Mouse (Mus musculus) C2C12 (cell line): ENCODE data around the gene Shisa9. TPM values are rescaled to one million over a fixed set of nuclear protein-coding genes. Genes with fewer than 3 reads are reported as not detected.

ENCODE experiments used
- H3K27me3 ChIP-seq: one replicate; pipeline ENCODE4 v1.6.1; 2011; ENCODE audit not compliant: control insufficient read depth, insufficient read depth, insufficient read length
- H3K36me3 ChIP-seq: one replicate; pipeline ENCODE4 v1.6.1; 2011; ENCODE audit not compliant: control insufficient read depth, insufficient read depth
- H3K4me3 ChIP-seq: one replicate; pipeline ENCODE4 v1.5.1; 2011; ENCODE audit warnings: mild to moderate bottlenecking, control low read depth; ENCODE audit not compliant: poor library complexity, insufficient read depth, severe bottlenecking
- H3K79me2 ChIP-seq: one replicate; pipeline ENCODE4 v1.6.1; 2011; ENCODE audit not compliant: control insufficient read depth, insufficient read depth
- H3K79me3 ChIP-seq: one replicate; pipeline ENCODE4 v1.6.1; 2011; ENCODE audit warnings: low read depth, control low read depth
- H3ac ChIP-seq: one replicate; pipeline ENCODE3; 2011; ENCODE audit warnings: low read depth; ENCODE audit not compliant: control insufficient read depth, insufficient read length
- CEBPB ChIP-seq: IDR thresholded peaks from one replicate; pipeline ENCODE4 v1.6.1; 2011; ENCODE audit warnings: low read depth, mild to moderate bottlenecking, control low read depth, moderate library complexity
- CTCF ChIP-seq: IDR thresholded peaks from one replicate; pipeline ENCODE4 v1.5.1; 2011; ENCODE audit not compliant: control insufficient read depth, insufficient read depth, insufficient read length
- FOSL1 ChIP-seq: IDR thresholded peaks from one replicate; pipeline ENCODE4 v1.8.0; 2011; ENCODE audit warnings: mild to moderate bottlenecking, low read length; ENCODE audit not compliant: poor library complexity, insufficient read depth, severe bottlenecking
- MAX ChIP-seq: IDR thresholded peaks from one replicate; pipeline ENCODE4 v1.6.1; 2011; ENCODE audit warnings: mild to moderate bottlenecking, control low read depth
- MYOD1 ChIP-seq: IDR thresholded peaks from one replicate; pipeline ENCODE4 v1.6.1; 2011; ENCODE audit warnings: low read depth; ENCODE audit not compliant: control insufficient read depth, insufficient read length
- MYOG ChIP-seq: IDR thresholded peaks from one replicate; pipeline ENCODE4 v1.6.1; 2011; ENCODE audit not compliant: control insufficient read depth, insufficient read length; ENCODE audit errors: extremely low read depth
- USF1 ChIP-seq: IDR thresholded peaks from one replicate; pipeline ENCODE4 v1.6.1; 2011; ENCODE audit warnings: low read depth, mild to moderate bottlenecking, control low read depth, moderate library complexity
- polyA plus RNA-seq: library from polyadenylated mRNA; unstranded; fragments of >200 nt; fragmentation: generic; extraction: Trizol; gene quantifications from one replicate; pipeline ENCODE4 v1.2.1, GENCODE M21; 2012; ENCODE audit warnings: missing spikeins

Shisa9 gene
- polyA plus RNA-seq, 1 experiment: not detected

- no peak overlapping the region for H3K4me3 ChIP-seq
- no peaks in the 10 kb centered on the region for H3K79me3 ChIP-seq
- no peaks in the 10 kb centered on the region for H3K79me2 ChIP-seq
- H3K27me3 ChIP-seq: no peaks in the 10 kb centered on the region
- no peak overlapping the region for H3ac ChIP-seq
- no peaks in the 10 kb centered on the region for H3K36me3 ChIP-seq
- TF ChIP-seq MYOG (no peak), MYOD1 (no peak), USF1 (no peak), FOSL1 (no peak), CEBPB (no peak), CTCF (no peak), MAX (no peak)
Observed at GRCm38 (mm10) chr16:11973707-11974106, 10.2 kb upstream of the Shisa9 start.

- Histone ChIP-seq H3K4me3 (no peak overlapping the region), H3K79me2 (no peaks in the 10 kb centered on the region), H3K36me3 (no peaks in the 10 kb centered on the region), H3K27me3 (no peaks in the 10 kb centered on the region), H3ac (no peak overlapping the region), H3K79me3 (no peaks in the 10 kb centered on the region)
- TF ChIP-seq CEBPB (no peak), FOSL1 (no peak), MYOD1 (no peak), MAX (no peak), CTCF (no peak), USF1 (no peak), MYOG (no peak)
Observed at GRCm38 (mm10) chr16:11976737-11977136, 7.2 kb upstream of the Shisa9 start.

GRCm38 (mm10) chr16:11980764-11981163, 3.1 kb upstream of the Shisa9 start:
- H3K79me3 ChIP-seq: no peaks in the 10 kb centered on the region
- no peaks in the 10 kb centered on the region for H3K36me3 ChIP-seq
- TF ChIP-seq CEBPB (no peak), MYOG (no peak), MYOD1 (no peak), USF1 (no peak), FOSL1 (no peak), MAX (no peak)
- no peaks in the 10 kb centered on the region for H3K79me2 ChIP-seq
- H3K4me3 ChIP-seq: no peak overlapping the region
- peaks cover 35% of the 10 kb centered on the region for H3K27me3 ChIP-seq
- no peak overlapping the region for H3ac ChIP-seq

GRCm38 (mm10) chr16:11983106-11983615, 752 bp upstream of the Shisa9 start:
- Histone ChIP-seq H3K79me2 (no peaks in the 10 kb centered on the region), H3K27me3 (peaks cover 45% of the 10 kb centered on the region), H3ac (no peak overlapping the region), H3K79me3 (no peaks in the 10 kb centered on the region), H3K4me3 (no peak overlapping the region), H3K36me3 (no peaks in the 10 kb centered on the region)
- no peak for TF ChIP-seq CTCF
- no peak for TF ChIP-seq MAX
- no peak for TF ChIP-seq USF1
- TF ChIP-seq MYOG: no peak
- no peak for TF ChIP-seq CEBPB
- TF ChIP-seq MYOD1: no peak
- TF ChIP-seq FOSL1: no peak

GRCm38 (mm10) chr16:11984271-11984791, 418 bp downstream of the Shisa9 start:
- Histone ChIP-seq H3K4me3 (no peak overlapping the region), H3K79me3 (no peaks in the 10 kb centered on the region)
- TF ChIP-seq MYOD1 (no peak), FOSL1 (no peak), MYOG (no peak), CTCF (no peak), USF1 (no peak), MAX (no peak), CEBPB (no peak)

GRCm38 (mm10) chr16:11987056-11987455, 3.1 kb downstream of the Shisa9 start:
- H3K27me3 ChIP-seq: peaks cover 48% of the 10 kb centered on the region

More at GRCm38 (mm10) chr16:11984271-11984791, 418 bp downstream of the Shisa9 start:
- peaks cover 45% of the 10 kb centered on the region for H3K27me3 ChIP-seq
- H3ac ChIP-seq: no peak overlapping the region
- H3K36me3 ChIP-seq: no peaks in the 10 kb centered on the region
- H3K79me2 ChIP-seq: no peaks in the 10 kb centered on the region

More at GRCm38 (mm10) chr16:11987056-11987455, 3.1 kb downstream of the Shisa9 start:
- Histone ChIP-seq H3ac (no peak overlapping the region), H3K79me3 (no peaks in the 10 kb centered on the region), H3K79me2 (no peaks in the 10 kb centered on the region), H3K36me3 (no peaks in the 10 kb centered on the region), H3K4me3 (no peak overlapping the region)
- TF ChIP-seq MAX (no peak), CTCF (no peak), FOSL1 (no peak), CEBPB (no peak), USF1 (no peak), MYOD1 (no peak), MYOG (no peak)
